Mouse (Mus musculus) megakaryocyte-erythroid progenitor cell, adult 5-6 weeks (primary cell): ENCODE data around the gene Zbtb25. TPM values are rescaled to one million over a fixed set of nuclear protein-coding genes. Genes with fewer than 3 reads are reported as not detected.
A peak's percentile ranks its signal among the peaks of the same experiment; 100 is the strongest.

Source experiments
- ATAC-seq: replicated peaks from 2 replicates; pipeline ENCODE4 v1.8.0; 2016; ENCODE audit warnings: mild to moderate bottlenecking, inconsistent platforms; ENCODE audit not compliant: severe bottlenecking, poor library complexity, low FRiP score, low TSS enrichment
- total RNA-seq, 2 experiments: library from RNA; stranded (forward) in 1 of 2; stranded (reverse) in 1 of 2; fragments of 200-1000, 215-1000 nt in 1 of 2; fragments of >200 nt in 1 of 2; fragmentation: Nextera tagmentation in 1 of 2; gene quantifications; 2 replicates each; pipeline ENCODE4 v1.2.3; 2014 to 2017

Zbtb25 gene
- 22.0 and 22.1 TPM in 2 replicates for total RNA-seq (2014; fragmentation: Nextera tagmentation)
- 15.6 and 20.6 TPM in 2 replicates for total RNA-seq (2017)

GRCm38 (mm10) chr12:76369206-76369977 lies at the start of gene Zbtb25:
TSS of gene Zbtb25 (minus strand) at chr12:76369602.
- ATAC-seq: peak; percentile 22; the same call in 1 of the 2 replicates

GRCm38 (mm10) chr12:76418346-76418745 lies 48.9 kb upstream of the Zbtb25 start:
- no peak for ATAC-seq

DNA sequence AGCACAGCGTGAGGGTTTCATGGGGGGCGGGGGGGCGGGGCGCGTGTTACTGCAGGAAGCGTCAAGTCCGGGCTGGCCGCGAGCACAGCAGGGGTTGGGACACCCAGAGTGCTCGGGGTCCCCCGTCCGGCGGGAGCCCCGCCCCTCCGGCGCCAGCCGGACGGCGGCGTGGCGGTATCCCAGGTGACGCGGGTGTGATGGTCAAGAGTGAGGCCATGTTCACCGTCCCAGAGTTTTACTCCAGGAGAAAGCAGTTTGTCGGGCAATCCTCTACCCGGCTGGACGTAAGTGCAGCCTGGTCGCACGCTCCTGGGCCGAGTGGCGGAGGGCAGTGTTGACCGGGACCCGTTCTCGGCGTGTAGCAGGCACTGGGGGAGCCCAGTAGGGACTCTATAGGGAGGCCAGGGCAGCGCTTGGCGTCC lies 48.0 kb upstream of the Zbtb25 start, which contains the start of gene Ppp1r36:
Ppp1r36 (plus strand) TSS at position 106 of the 422 bp plus-strand sequence.
- ATAC-seq: no peak

- ATAC-seq: peak; percentile 70
Measured at GRCm38 (mm10) chr12:76415383-76416010, 46.1 kb upstream of the Zbtb25 start.

- ATAC-seq: no peak
Measured at GRCm38 (mm10) chr12:76409166-76409565, 39.8 kb upstream of the Zbtb25 start.

DNA sequence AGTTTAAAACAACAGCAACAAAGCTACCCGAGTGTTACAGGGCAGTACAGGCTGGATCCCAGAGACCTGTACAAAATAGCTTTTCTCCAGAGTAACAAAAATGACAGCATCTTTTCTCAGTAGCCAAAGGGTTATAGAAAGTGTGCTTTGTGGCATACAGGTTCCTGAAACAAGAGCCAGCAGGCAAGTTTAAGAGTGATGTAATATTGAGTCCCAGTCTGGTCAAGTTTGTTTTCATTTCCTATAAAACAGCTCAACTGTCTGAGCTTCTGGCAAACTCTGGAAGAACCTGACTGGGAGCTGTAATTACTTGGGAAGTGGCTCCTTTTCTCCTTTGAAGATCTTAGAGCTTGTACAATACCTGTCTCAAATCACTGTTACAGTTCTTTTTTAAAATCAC lies 37.8 kb upstream of the Zbtb25 start:
- ATAC-seq: no peak

DNA sequence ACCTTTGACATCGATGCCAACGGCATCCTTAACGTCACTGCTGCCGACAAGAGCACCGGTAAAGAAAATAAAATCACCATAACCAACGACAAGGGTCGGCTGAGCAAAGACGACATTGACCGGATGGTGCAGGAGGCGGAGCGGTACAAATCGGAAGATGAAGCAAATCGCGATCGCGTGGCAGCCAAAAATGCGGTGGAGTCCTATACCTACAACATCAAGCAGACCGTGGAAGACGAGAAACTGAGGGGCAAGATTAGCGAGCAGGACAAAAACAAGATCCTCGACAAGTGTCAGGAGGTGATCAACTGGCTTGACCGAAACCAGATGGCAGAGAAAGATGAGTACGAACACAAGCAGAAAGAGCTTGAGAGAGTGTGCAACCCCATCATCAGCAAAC lies 36.6 kb upstream of the Zbtb25 start:
- no peak for ATAC-seq

DNA sequence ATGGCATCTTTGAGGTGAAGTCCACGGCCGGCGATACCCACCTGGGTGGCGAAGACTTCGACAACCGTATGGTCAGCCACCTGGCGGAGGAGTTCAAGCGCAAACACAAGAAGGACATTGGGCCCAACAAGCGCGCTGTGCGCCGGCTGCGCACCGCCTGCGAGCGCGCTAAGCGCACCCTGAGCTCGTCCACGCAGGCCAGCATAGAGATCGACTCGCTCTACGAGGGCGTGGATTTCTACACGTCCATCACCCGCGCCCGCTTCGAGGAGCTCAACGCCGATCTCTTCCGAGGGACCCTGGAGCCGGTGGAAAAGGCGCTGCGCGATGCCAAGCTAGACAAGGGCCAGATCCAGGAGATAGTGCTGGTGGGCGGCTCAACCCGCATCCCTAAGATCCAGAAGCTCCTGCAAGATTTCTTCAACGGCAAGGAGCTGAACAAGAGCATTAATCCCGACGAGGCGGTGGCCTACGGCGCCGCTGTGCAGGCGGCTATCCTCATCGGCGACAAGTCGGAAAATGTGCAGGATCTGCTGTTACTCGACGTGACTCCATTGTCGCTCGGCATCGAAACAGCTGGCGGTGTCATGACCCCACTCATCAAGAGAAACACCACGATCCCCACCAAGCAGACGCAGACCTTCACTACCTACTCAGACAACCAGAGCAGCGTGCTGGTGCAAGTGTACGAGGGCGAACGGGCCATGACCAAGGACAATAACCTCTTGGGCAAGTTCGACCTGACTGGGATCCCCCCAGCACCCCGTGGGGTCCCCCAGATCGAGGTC lies 36.0 kb upstream of the Zbtb25 start:
- no peak for ATAC-seq

GRCm38 (mm10) chr12:76404836-76405182 lies 35.4 kb upstream of the Zbtb25 start:
- ATAC-seq: no peak

- ATAC-seq: peak; percentile 91
Measured at GRCm38 (mm10) chr12:76403886-76404537, 34.6 kb upstream of the Zbtb25 start, which contains the start of gene Hspa2. TSS of gene Hspa2 (plus strand) at chr12:76404176.

DNA sequence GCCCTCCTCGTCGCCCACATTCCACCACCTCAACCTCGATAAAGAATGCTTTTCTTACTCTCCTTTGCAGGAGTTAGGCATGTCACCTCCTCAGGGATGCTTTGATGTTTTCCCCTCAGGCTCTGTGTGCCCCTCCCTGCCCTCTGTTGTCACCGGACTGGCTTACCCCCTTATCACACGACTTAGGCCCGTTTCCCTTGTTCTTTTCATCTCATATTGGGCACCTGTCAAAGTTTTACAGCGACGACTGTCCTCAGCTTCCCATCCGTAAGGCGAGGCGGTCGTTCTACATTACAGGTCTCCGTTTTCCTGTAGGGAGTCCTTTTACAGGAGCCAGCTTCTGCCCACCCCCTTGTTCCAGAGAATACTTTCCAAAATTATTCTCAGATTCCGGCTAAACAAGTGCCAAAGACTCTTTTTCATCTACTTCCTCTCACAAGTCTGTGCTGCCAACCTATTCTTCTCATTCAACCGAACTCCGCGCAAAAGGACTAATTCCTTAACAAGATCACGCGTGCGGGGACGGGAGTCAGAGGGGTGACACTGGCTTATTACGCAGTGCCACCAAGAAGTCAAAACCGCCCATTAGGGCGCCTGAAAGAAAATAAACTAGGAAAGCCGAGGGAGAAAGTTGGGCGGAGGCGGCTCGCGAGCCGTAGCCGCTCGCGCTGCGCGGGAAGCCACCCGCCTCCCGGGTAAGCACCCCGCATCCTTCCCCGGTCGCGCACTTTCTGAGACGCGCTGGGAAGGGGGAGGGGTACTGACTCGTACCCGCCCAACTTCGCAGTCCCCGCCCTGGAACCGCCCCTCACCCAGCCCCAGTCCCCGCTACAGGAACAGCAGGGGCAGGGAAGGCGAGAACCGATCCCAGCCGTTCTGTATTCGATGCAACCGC lies 33.8 kb upstream of the Zbtb25 start:
- ATAC-seq: peak; percentile 64

- ATAC-seq: no peak
Measured at GRCm38 (mm10) chr12:76401674-76402073, 32.3 kb upstream of the Zbtb25 start.

GRCm38 (mm10) chr12:76397281-76397680 lies 27.9 kb upstream of the Zbtb25 start:
- no peak for ATAC-seq

GRCm38 (mm10) chr12:76392979-76393378 lies 23.6 kb upstream of the Zbtb25 start:
- no peak for ATAC-seq

GRCm38 (mm10) chr12:76391595-76392271 lies 22.3 kb upstream of the Zbtb25 start:
- ATAC-seq: peak; percentile 95

- ATAC-seq: no peak
Measured at GRCm38 (mm10) chr12:76388794-76389193, 19.4 kb upstream of the Zbtb25 start.

DNA sequence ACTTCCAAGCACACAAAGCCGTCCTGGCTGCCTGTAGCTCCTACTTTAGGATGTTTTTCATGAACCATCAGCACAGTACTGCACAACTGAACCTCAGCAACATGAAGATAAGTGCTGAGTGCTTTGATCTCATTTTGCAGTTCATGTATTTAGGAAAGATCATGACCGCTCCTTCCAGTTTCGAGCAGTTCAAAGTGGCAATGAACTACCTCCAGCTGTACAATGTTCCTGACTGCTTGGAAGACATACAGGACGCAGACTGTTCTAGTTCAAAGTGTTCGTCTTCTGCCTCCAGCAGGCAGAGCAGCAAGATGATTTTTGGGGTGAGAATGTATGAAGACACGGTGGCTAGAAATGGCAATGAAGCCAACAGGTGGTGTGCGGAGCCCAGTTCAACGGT lies 15.9 kb upstream of the Zbtb25 start:
- ATAC-seq: no peak

DNA sequence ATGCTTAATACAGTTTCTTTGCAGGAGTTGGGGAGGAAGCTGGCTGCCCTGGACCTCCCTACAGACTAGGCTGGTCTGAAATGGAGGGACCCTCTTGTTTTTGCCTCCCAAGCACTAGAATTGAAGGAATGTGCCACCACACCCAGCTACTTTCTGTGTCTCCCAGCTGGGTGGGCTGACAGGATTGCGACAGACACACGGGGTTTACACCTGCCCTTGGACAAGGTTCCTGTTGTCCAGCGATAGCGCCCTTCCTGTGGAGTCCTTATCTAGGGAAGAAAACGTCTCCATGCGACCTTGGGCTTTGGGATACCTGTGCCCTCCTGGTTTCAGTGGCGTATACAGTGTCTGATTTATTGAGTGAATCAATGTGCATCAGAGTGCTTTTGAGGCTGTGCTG lies 10.7 kb upstream of the Zbtb25 start:
- ATAC-seq: no peak
